Mouse (Mus musculus) lung, postnatal 4 days (tissue): ENCODE results near the gene Slc25a45.
"Not testable (repeated sequence)": the region's sequence is repeated elsewhere in the genome, so short reads cannot be mapped to it uniquely, and the experiment has no call there.

Source experiments
- DNase-seq, 2 experiments: peaks; one replicate each; pipeline ENCODE4 v3.0.0; 2021

The Slc25a45 gene

DNA sequence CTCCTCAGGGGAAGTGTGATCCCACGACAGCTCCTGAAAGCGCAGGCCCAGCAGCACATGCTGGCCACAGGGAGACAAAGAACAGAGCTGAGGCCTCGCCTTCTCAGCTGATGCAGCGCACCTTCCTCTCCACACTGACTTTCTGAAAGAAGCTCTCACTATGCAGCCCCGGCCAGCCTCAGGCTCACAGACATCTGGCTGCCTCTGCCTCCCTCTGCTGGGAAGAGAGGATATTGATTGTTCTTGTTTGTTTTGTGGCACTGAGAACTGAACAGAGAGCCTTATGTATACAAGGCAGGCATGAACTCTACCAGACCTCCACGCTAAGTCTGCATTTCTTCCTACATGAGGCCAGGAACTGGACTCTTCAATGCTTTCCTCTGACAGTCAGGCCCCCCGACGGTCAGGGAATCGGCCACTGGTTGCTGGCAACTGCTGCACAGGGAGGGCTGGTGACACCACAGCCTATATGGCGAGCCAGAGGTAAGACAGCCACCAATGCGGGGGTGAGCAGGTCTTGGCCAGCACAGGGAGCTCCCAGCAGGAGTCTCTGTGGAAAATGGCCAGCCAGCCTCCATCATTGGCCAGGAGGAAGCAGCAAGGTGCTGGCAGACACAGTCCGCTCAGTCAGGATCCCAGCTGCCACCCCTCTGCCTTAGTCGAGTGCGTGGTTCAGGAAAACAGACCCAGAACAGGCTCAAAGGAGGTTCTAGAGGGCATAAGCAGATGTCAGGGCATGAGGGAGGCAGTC is 15.1 kb upstream of the Slc25a45 start:
- no peak for DNase-seq

DNA sequence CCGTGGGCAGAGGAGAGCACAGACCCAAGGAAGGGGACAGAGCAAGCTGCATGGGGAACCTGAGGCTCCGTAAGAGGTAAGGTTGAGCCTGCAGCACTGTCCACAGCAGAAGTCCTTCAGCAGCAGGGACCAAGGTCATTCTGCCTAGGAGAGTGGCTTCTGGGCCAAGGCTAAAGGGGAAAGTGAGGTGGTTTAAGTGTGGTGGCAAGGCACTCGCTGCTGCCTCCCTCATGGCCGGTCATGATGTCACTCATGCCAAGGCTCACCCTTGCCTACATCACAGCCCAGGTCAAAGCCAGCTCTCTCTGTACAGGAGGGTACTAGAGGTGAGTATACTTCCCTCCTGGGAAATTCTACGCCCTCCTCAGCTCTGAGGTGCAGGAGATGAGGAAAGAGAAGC is 13.8 kb upstream of the Slc25a45 start:
- DNase-seq: no peak

DNA sequence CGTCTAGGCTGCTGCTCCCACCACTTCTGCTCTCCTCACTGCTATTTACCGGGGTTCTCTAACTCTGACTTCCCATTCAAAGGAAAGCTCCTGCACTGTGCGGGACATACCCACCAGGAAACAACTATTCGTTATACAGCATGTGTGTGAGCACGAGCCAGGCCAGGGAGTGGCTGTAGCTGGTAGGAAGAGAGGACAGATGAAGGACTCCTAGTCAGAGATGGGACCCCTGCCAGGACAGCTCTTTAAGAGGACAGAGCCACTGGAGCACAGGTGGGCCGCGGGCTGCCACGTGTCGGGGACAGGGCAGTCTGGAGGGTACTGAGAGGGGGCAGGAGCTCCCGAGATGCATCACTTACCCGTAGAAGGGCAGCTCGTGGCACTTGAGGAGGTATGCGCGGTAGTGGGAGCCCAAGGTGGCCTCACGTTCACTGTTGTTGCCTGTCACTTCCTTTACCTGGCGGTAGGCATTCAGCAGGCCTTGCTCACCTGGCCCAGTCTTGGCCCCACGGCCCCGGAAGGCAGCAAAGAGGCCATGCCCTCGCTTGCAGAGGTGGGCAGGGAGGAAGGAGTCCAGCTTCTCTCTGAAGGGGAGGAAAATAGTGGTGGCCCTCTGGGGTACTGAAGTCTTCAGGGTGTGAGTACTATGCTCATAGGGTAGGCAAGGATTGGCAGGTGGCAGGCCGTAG is 12.8 kb upstream of the Slc25a45 start:
- no peak for DNase-seq

DNA sequence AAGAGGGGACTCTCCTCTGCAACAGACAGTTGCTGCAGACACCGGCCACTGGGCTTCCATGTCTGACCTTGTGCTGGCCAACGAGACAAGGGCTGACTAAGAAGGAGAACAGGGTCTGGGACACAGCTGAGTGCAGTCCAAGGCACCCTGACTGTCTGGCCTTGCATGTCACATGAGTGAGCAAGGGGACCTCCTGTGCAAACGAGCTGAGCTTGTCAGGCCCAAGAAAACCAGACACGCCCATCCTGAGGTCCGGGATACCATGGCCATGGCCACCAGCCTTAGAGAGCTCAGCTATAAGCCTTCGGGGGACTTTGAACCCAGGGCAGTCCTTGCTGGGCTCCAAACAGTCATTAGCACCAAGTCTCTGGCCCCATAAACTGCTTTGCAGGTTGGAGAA is 9.5 kb upstream of the Slc25a45 start:
- DNase-seq: no peak

GRCm38 (mm10) chr19:5871273-5871672 is 6.3 kb upstream of the Slc25a45 start:
- peak; percentile 75 to 85 for DNase-seq

- no peak for DNase-seq
Measured at GRCm38 (mm10) chr19:5871683-5872082, 5.9 kb upstream of the Slc25a45 start.

- DNase-seq: no peak
Measured at GRCm38 (mm10) chr19:5872528-5872927, 5.1 kb upstream of the Slc25a45 start.

GRCm38 (mm10) chr19:5872931-5873556 is 4.6 kb upstream of the Slc25a45 start:
- DNase-seq: no peak

- DNase-seq: no peak
Measured at GRCm38 (mm10) chr19:5874391-5874968, 3.1 kb upstream of the Slc25a45 start.

- DNase-seq: peak; percentile 96
Measured at GRCm38 (mm10) chr19:5874969-5875480, 2.6 kb upstream of the Slc25a45 start, which contains the start of gene Frmd8. Gene Frmd8, minus strand, starts transcription at chr19:5875274.

GRCm38 (mm10) chr19:5878362-5878722 is 734 bp downstream of the Slc25a45 start:
- peak; percentile 61 to 78 for DNase-seq

DNA sequence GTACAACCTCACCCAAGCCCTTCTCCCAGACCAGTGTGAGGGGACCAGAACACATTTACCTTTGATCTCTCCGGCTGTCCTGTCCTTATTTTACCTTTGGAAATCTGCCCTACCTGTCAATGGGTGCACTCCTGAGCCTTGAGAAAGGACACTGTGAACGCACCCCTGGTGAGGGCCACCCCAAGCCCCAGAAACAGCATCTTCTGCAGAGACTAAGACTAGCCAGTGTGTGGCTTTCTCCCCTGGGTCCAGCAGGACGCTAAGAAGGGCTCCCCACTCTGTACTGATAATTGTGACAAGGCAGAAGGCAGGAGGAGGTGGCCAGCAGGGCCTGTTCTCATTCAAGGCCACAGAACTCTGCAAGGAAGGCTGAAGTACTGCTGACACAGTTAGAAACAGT is 1.3 kb downstream of the Slc25a45 start:
- DNase-seq: no peak

GRCm38 (mm10) chr19:5879735-5880134 is 2.1 kb downstream of the Slc25a45 start:
- DNase-seq: no peak

DNA sequence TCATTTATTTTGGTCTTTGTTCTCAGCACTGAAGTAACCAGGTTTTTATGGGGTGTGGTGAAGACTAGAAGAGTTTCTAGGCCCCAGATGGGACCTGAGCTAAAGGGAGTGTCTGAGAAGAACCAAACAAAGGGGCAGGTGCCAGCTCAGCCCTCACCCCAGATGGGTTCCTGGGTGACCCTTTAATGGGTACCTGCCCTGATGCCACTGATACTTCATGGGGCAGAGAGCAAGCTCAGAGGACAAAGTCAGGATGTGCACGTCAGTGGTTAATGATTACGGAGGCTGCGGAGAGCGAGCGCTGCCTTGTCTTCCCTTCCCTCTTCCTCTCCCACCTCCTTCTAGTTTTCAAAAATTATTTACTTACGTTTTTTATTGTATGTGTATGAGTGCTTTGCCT is 3.5 kb downstream of the Slc25a45 start:
- DNase-seq: no peak

- DNase-seq: not testable (repeated sequence)
Measured at GRCm38 (mm10) chr19:5882079-5882478, 4.5 kb downstream of the Slc25a45 start.

DNA sequence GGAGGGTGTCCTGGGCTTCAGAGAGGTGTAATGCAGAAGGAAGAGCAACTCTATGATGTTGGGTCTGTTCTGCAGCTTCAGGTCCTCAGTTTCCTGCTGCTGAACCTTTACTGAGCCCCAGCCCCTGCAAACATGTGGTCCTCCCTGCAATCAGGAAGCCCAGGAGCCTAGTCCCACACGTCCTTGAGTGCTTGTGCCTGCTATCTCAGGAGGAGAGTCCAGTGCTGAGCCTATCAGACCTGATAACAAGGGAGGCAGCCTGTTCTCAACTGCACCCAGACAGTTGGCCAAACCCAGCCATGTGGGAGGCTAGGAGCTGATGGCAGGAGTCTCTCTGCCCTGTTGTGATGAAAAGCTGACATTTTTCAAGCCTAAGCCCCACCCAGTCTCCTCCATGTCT is 6.3 kb downstream of the Slc25a45 start:
- DNase-seq: no peak

GRCm38 (mm10) chr19:5885838-5886237 is 8.2 kb downstream of the Slc25a45 start:
- no peak for DNase-seq

DNA sequence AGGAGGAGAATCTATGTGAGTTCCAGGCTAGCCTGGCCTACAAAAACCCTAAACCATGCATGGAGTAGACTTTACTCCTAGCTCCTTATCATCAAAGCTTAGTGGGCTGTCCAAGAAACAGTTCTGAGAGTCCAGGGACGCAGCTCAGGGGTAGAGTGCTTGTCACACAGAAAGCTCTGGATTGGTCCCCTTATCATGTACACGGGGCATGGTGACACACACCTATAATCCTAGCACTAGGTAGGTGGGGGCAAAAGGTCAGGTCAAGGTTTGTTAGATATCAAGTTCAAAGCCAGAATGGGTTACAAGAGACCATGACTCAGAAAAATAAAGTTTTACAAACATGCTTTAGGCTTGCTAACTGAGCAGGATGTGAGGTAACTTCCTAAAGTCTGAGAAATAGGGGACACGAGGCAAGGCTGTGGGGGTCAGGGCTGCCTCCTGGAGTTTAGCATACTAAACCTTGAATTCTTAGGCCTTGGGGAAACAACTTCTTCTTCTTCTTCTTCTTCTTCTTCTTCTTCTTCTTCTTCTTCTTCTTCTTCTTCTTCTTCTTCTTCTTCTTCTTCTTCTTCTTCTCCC is 9.7 kb downstream of the Slc25a45 start:
- DNase-seq: no peak

DNA sequence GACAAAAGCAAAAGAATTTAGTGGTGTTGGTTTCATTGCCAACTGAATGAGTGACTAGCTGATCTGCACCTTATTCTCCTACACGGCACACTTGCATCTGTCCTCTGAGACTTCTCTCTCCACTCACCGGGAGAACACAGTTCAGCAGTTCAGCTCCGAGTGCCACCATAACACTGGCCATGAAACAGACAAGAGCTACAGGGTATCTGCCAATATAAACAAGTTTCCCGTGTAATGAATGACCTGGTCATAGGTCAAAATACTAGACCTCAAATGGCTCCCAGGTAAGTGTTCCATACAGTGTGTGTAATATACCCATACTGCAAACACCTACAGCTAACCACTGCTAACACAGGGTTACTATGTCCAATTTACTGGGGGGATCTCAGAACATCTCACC is 11.6 kb downstream of the Slc25a45 start:
- DNase-seq: no peak

- no peak for DNase-seq
Measured at GRCm38 (mm10) chr19:5891521-5892258, 14.1 kb downstream of the Slc25a45 start.

DNA sequence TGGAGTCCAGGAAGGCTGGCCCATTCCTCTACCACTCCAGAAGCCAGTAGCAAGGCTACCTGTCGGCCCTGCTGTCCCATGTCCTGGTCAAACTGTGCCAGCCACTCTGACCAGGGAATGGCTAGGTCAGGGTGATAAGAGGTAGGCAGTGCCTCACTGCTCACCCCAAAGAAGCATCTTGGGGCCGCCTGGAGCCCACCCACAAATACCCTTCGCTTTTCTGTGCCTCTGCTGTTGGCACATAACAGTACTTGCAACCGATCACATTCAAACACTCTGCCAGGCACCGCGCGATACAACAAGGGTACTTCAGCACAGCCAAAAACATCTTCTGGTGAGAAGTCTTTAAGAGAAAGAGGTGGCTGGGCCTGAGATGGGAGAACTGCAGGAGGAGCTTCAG is 14.7 kb downstream of the Slc25a45 start:
- no peak for DNase-seq

GRCm38 (mm10) chr19:5892735-5893134 is 15.1 kb downstream of the Slc25a45 start:
- no peak for DNase-seq
